Mouse (Mus musculus): ENCODE measurements around the gene Treh. TPM values are rescaled to one million over a fixed set of nuclear protein-coding genes. Genes with fewer than 3 reads are reported as not detected.

Gene Treh
- polyA plus RNA-seq, 1 experiment from 2014 or later = not detected

DNA sequence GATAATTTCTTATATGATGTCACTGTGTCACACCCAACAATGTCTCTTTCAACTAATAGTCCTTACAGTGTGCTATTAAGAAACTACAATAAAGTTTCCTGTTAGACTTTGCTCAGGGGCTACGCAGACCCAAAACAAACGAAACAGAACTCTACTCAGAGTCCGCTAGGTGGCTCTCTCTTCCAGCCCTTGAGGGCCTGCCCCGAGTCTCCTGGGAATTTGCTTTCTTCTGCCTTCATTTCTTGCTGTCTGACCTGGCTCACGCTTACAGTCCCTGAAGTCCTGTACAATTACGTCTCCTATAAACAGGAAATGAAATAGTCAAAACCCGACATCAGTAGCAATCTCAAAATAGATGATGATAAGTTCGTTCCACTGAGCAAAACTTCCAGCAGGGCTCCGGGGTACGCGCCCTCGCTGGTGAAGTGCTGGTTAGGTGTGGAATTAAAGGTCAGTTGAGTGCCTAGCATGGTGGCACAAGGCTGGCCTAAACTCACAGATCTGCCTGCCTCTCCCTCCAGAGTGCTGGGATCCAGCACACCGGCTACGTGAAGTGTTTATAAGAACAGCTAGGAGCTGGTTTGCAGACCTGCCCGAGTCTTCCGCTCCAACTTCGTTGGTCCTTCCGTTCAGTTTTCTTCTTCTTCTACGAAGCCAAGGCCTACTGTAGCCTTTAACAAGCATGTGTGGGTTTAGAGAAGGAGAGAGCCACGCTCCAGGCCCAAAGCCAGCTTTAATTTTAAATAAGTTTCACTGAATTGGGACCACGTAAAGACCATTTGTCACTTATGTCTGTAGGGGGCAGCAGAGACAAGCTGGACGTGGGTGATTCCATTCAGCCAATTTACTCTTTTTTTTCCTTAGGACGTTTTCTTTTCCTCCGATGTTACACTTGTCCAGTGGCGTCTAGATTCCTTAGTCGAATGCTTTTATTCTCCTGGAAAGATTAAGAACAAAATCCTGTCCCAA, 17.7 kb upstream of the Treh start:
- peak overlapping the region; percentile 72 for H3K4me2 ChIP-seq
- H3K4me3 ChIP-seq (ENCODE audit: low read depth, low read length) = peak overlapping the region; percentile 33
- H3K9ac ChIP-seq (ENCODE audit: low read depth, low read length) = 0 out of 2 replicates have a peak overlapping the region, but pooled peaks have one; percentile 40
- no peak overlapping the region for H3K27ac ChIP-seq (ENCODE audit: low read depth, low read length)
- 22% methylated on average over 26 of the region's 26 CpGs for WGBS (ENCODE audit: insufficient replicate concordance)
- ATAC-seq (replicated peaks; ENCODE audit: insufficient number of reproducible peaks, low FRiP score, low TSS enrichment) = no peak
- H3K9me3 ChIP-seq (replicated peaks; ENCODE audit: control insufficient read depth, low read length) = no peaks in the 10 kb centered on the region
- H3K27me3 ChIP-seq (ENCODE audit: control insufficient read depth, insufficient read depth, low read length) = 0 out of 2 replicates have a peak, but pooled peaks cover 3% of the 10 kb centered on the region
- no peaks in the 10 kb centered on the region for H3K36me3 ChIP-seq (ENCODE audit: control insufficient read depth, insufficient read depth, low read length)
- no peaks in the 10 kb centered on the region for H3K4me1 ChIP-seq (ENCODE audit: control insufficient read depth, insufficient read depth, low read length)

GRCm38 (mm10) chr9:44663706-44664105, 9.3 kb upstream of the Treh start:
- H3K4me2 ChIP-seq = no peak overlapping the region
- H3K27me3 ChIP-seq (ENCODE audit: control insufficient read depth, insufficient read depth, low read length) = no peaks in the 10 kb centered on the region
- H3K9me3 ChIP-seq (replicated peaks; ENCODE audit: control insufficient read depth, low read length) = no peaks in the 10 kb centered on the region
- no peaks in the 10 kb centered on the region for H3K4me1 ChIP-seq (ENCODE audit: control insufficient read depth, insufficient read depth, low read length)
- H3K4me3 ChIP-seq (ENCODE audit: low read depth, low read length) = no peak overlapping the region
- H3K9ac ChIP-seq (ENCODE audit: low read depth, low read length) = no peak overlapping the region
- H3K36me3 ChIP-seq (ENCODE audit: control insufficient read depth, insufficient read depth, low read length) = no peaks in the 10 kb centered on the region
- H3K27ac ChIP-seq (ENCODE audit: low read depth, low read length) = no peak overlapping the region
- WGBS (ENCODE audit: insufficient replicate concordance) = 75% methylated on average over 6 of the region's 6 CpGs
- ATAC-seq (replicated peaks; ENCODE audit: insufficient number of reproducible peaks, low FRiP score, low TSS enrichment) = no peak

- H3K4me2 ChIP-seq = no peak overlapping the region
- no peaks in the 10 kb centered on the region for H3K9me3 ChIP-seq (replicated peaks; ENCODE audit: control insufficient read depth, low read length)
- H3K4me1 ChIP-seq (ENCODE audit: control insufficient read depth, insufficient read depth, low read length) = no peaks in the 10 kb centered on the region
- no peaks in the 10 kb centered on the region for H3K27me3 ChIP-seq (ENCODE audit: control insufficient read depth, insufficient read depth, low read length)
- H3K27ac ChIP-seq (ENCODE audit: low read depth, low read length) = no peak overlapping the region
- ATAC-seq (replicated peaks; ENCODE audit: insufficient number of reproducible peaks, low FRiP score, low TSS enrichment) = no peak
- H3K4me3 ChIP-seq (ENCODE audit: low read depth, low read length) = no peak overlapping the region
- H3K9ac ChIP-seq (ENCODE audit: low read depth, low read length) = no peak overlapping the region
- H3K36me3 ChIP-seq (ENCODE audit: control insufficient read depth, insufficient read depth, low read length) = no peaks in the 10 kb centered on the region
- WGBS (ENCODE audit: insufficient replicate concordance) = 82% methylated on average over 5 of the region's 5 CpGs
Observed at GRCm38 (mm10) chr9:44671416-44671815, 1.6 kb upstream of the Treh start.

- ATAC-seq (replicated peaks; ENCODE audit: insufficient number of reproducible peaks, low FRiP score, low TSS enrichment) = no peak
- Histone ChIP-seq H3K9ac (ENCODE audit: low read depth, low read length) (no peak overlapping the region), H3K4me3 (ENCODE audit: low read depth, low read length) (no peak overlapping the region), H3K36me3 (ENCODE audit: control insufficient read depth, insufficient read depth, low read length) (no peaks in the 10 kb centered on the region), H3K27ac (ENCODE audit: low read depth, low read length) (no peak overlapping the region), H3K9me3 (replicated peaks; ENCODE audit: control insufficient read depth, low read length) (no peaks in the 10 kb centered on the region), H3K4me2 (no peak overlapping the region), H3K27me3 (ENCODE audit: control insufficient read depth, insufficient read depth, low read length) (no peaks in the 10 kb centered on the region), H3K4me1 (ENCODE audit: control insufficient read depth, insufficient read depth, low read length) (no peaks in the 10 kb centered on the region)
- 53% methylated on average over 2 of the region's 2 CpGs for WGBS (ENCODE audit: insufficient replicate concordance)
Observed at GRCm38 (mm10) chr9:44672291-44672865, 655 bp upstream of the Treh start.

GRCm38 (mm10) chr9:44678288-44678871, 5.3 kb downstream of the Treh start:
- Histone ChIP-seq H3K4me3 (ENCODE audit: low read depth, low read length) (no peak overlapping the region), H3K27ac (ENCODE audit: low read depth, low read length) (no peak overlapping the region), H3K27me3 (ENCODE audit: control insufficient read depth, insufficient read depth, low read length) (0 out of 2 replicates have a peak, but pooled peaks cover 2% of the 10 kb centered on the region), H3K9me3 (replicated peaks; ENCODE audit: control insufficient read depth, low read length) (no peaks in the 10 kb centered on the region), H3K9ac (ENCODE audit: low read depth, low read length) (no peak overlapping the region), H3K4me1 (ENCODE audit: control insufficient read depth, insufficient read depth, low read length) (no peaks in the 10 kb centered on the region), H3K36me3 (ENCODE audit: control insufficient read depth, insufficient read depth, low read length) (no peaks in the 10 kb centered on the region), H3K4me2 (no peak overlapping the region)
- 75% methylated on average over 2 of the region's 2 CpGs for WGBS (ENCODE audit: insufficient replicate concordance)
- no peak for ATAC-seq (replicated peaks; ENCODE audit: insufficient number of reproducible peaks, low FRiP score, low TSS enrichment)

- ATAC-seq (replicated peaks; ENCODE audit: insufficient number of reproducible peaks, low FRiP score, low TSS enrichment) = no peak
- H3K9me3 ChIP-seq (replicated peaks; ENCODE audit: control insufficient read depth, low read length) = no peaks in the 10 kb centered on the region
- 0 out of 2 replicates have a peak, but pooled peaks cover 2% of the 10 kb centered on the region for H3K27me3 ChIP-seq (ENCODE audit: control insufficient read depth, insufficient read depth, low read length)
- 70% methylated on average over 5 of the region's 5 CpGs for WGBS (ENCODE audit: insufficient replicate concordance)
- H3K27ac ChIP-seq (ENCODE audit: low read depth, low read length) = no peak overlapping the region
- no peaks in the 10 kb centered on the region for H3K36me3 ChIP-seq (ENCODE audit: control insufficient read depth, insufficient read depth, low read length)
- H3K9ac ChIP-seq (ENCODE audit: low read depth, low read length) = no peak overlapping the region
- no peaks in the 10 kb centered on the region for H3K4me1 ChIP-seq (ENCODE audit: control insufficient read depth, insufficient read depth, low read length)
- no peak overlapping the region for H3K4me3 ChIP-seq (ENCODE audit: low read depth, low read length)
- no peak overlapping the region for H3K4me2 ChIP-seq
Observed at GRCm38 (mm10) chr9:44679565-44679964, 6.5 kb downstream of the Treh start.

DNA sequence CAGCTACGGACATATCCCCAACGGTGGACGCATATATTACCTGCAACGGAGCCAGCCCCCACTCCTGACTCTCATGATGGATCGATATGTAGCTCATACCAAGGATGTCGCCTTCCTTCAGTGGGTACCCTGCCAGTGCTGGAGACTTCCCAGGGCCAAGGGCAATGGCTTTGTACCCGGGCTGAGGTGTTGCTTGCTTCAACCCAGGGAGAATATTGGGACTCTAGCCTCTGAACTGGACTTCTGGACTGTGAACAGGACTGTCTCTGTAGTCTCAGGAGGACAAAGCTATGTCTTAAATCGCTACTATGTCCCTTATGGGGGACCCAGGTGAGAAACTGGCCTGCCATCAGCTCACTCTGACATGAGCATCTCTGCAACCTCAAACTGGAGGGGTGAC, 10.0 kb downstream of the Treh start:
- ATAC-seq (replicated peaks; ENCODE audit: insufficient number of reproducible peaks, low FRiP score, low TSS enrichment) = no peak
- H3K4me1 ChIP-seq (ENCODE audit: control insufficient read depth, insufficient read depth, low read length) = no peaks in the 10 kb centered on the region
- WGBS (ENCODE audit: insufficient replicate concordance) = 78% methylated on average over 8 of the region's 8 CpGs
- H3K27me3 ChIP-seq (ENCODE audit: control insufficient read depth, insufficient read depth, low read length) = 0 out of 2 replicates have a peak, but pooled peaks cover 2% of the 10 kb centered on the region
- H3K4me2 ChIP-seq = no peak overlapping the region
- H3K9ac ChIP-seq (ENCODE audit: low read depth, low read length) = no peak overlapping the region
- H3K27ac ChIP-seq (ENCODE audit: low read depth, low read length) = no peak overlapping the region
- peaks cover 7% of the 10 kb centered on the region; the same call in 1 of the 2 replicates for H3K36me3 ChIP-seq (ENCODE audit: control insufficient read depth, insufficient read depth, low read length)
- H3K9me3 ChIP-seq (replicated peaks; ENCODE audit: control insufficient read depth, low read length) = no peaks in the 10 kb centered on the region
- no peak overlapping the region for H3K4me3 ChIP-seq (ENCODE audit: low read depth, low read length)

Measured in heart, embryonic 11.5 days (tissue).